Mouse (Mus musculus): ENCODE results near the gene H2afv. TPM values are rescaled to one million over a fixed set of nuclear protein-coding genes. Genes with fewer than 3 reads are reported as not detected.
"Not testable (repeated sequence)": the region's sequence is repeated elsewhere in the genome, so short reads cannot be mapped to it uniquely, and the experiment has no call there.

The H2afv gene
- polyA plus RNA-seq, 1 experiment from 2014 or later: 540 TPM

- peaks cover 91% of the 10 kb centered on the region for H3K36me3 ChIP-seq
- no peaks in the 10 kb centered on the region for H3K9me3 ChIP-seq
- H3K9ac ChIP-seq: no peak overlapping the region
- H3K27me3 ChIP-seq: no peaks in the 10 kb centered on the region
- ATAC-seq (ENCODE audit: borderline replicate concordance, extremely low read depth, low FRiP score, low TSS enrichment): no peak
- WGBS: 94% methylated on average over 7 of the region's 7 CpGs
- no peak overlapping the region for H3K27ac ChIP-seq
- no peak overlapping the region for H3K4me2 ChIP-seq
- H3K4me1 ChIP-seq: no peaks in the 10 kb centered on the region
- H3K4me3 ChIP-seq: no peak overlapping the region
Measured at GRCm38 (mm10) chr11:6430186-6430585, 14.1 kb downstream of the H2afv start.

DNA sequence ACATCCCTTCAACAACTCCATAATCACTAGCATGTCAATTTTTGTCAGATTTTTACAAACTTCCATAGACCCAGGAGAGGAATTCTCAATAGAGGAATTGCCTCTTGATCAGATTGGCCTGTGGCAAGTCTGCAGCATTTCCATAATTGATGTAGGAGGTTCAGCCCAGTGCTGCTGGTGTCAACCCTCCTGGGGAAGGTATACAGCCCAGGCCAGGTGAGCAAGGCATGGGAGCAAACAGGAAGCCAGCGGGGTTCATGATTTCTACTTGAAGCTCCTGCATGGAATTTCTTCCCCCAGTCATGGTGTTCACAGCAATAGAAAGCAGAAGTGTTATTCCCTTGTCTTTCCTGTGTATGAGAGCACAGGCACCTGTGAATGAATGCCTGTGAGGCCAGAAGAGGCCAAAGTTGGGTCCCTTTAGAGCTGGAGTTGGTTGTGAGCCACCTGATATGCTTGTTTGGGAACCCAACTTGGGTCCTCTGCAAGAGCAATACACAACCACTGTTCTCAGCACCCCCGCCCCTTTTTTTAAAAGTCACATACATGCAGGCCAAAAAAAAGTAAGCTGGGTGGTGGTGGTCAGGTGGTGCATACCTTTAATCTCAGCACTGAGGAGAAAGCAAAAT lies 23.4 kb downstream of the H2afv start:
- Histone ChIP-seq H3K4me1 (peaks cover 15% of the 10 kb centered on the region), H3K27me3 (no peaks in the 10 kb centered on the region), H3K36me3 (peaks cover 64% of the 10 kb centered on the region), H3K4me2 (no peak overlapping the region), H3K4me3 (no peak overlapping the region), H3K9ac (no peak overlapping the region), H3K27ac (no peak overlapping the region), H3K9me3 (no peaks in the 10 kb centered on the region)
- ATAC-seq (ENCODE audit: borderline replicate concordance, extremely low read depth, low FRiP score, low TSS enrichment): no peak
- 73% methylated on average over 2 of the region's 2 CpGs for WGBS

DNA sequence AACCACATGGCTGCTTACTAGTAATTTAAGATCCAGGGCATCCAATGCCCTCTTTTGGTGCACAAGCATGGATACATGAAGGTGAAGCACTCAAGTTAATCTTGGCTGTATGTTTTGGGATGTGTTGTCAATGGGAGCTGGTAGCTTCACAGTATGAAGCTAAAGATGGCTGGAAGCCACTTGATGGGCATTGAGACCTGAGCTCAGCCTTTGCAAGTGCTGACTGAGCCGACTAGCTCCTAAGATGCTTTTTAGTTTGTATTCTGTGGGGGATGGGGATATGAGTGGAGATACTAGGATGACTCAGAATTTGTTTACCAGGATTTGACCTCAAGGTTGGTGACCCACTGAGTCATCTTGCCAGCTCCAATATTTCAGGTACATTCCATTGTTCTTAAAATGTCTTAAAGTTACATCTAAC lies 23.9 kb downstream of the H2afv start:
- no peaks in the 10 kb centered on the region for H3K9me3 ChIP-seq
- H3K4me3 ChIP-seq: no peak overlapping the region
- peaks cover 60% of the 10 kb centered on the region for H3K36me3 ChIP-seq
- no peak overlapping the region for H3K9ac ChIP-seq
- H3K4me2 ChIP-seq: no peak overlapping the region
- peaks cover 15% of the 10 kb centered on the region for H3K4me1 ChIP-seq
- WGBS: 11% methylated on average over 1 of the region's 1 CpGs
- no peak for ATAC-seq (ENCODE audit: borderline replicate concordance, extremely low read depth, low FRiP score, low TSS enrichment)
- H3K27ac ChIP-seq: no peak overlapping the region
- no peaks in the 10 kb centered on the region for H3K27me3 ChIP-seq

DNA sequence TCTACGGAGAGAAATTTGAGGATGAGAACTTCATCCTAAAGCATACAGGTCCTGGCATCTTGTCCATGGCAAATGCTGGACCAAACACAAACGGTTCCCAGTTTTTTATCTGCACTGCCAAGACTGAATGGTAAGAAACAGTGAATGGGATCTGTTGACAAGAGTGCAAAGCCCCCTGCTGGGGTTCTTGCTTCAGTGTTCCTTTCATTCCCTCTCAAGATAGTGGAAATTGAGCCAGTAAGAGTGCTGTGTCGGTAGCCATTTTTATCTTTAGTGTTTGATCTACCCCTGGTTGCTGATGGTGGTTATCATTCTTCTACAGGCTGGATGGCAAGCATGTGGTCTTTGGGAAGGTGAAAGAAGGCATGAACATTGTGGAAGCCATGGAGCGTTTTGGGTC lies 25.1 kb downstream of the H2afv start:
- H3K9me3 ChIP-seq; ATAC-seq (ENCODE audit: borderline replicate concordance, extremely low read depth, low FRiP score, low TSS enrichment); H3K4me2 ChIP-seq; H3K4me3 ChIP-seq; H3K27me3 ChIP-seq; H3K27ac ChIP-seq; H3K9ac ChIP-seq: not testable (repeated sequence)
- 58% methylated on average over 4 of the region's 4 CpGs for WGBS
- Histone ChIP-seq H3K36me3 (peaks cover 53% of the 10 kb centered on the region), H3K4me1 (peaks cover 24% of the 10 kb centered on the region)

DNA sequence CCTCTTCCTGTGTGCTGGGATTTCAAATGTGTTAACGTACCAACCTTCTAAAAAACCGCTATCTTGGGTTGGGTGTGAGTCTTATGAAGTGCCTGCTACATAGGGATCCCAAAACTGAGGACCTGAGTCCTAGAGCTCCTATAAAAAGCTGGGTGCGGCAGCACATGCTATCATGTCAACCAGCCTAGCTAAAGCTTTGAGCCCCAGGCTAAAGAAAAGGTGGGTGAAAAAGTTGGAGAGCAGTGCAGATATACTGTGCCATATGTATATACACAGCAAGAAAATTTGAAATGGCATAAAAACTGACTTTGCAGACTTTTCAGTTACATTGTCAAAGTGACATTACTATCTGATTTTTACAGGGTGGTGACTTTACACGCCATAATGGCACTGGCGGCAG lies 25.5 kb downstream of the H2afv start:
- Histone ChIP-seq H3K36me3 (peaks cover 50% of the 10 kb centered on the region), H3K4me3 (no peak overlapping the region)

DNA sequence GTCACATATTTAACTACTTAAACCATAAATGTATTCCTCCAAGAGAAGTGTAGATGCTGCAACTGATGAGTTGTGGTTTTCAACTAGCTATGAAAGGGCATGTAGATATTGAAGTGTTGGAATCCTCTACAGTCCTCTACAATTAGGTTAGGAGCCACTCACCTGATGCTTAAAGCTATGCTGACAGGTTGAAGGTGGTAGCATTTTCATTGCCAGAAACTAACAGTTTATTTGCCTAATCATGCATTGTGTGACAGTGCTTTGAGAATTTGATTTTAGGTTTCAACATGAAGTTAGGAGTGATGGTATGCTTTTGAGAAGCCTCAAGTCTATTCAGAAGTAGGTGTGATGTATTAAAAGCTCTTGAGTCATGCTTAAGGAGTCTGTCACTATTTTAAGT lies 26.8 kb downstream of the H2afv start:
- peak overlapping the region; percentile 91 for H3K4me2 ChIP-seq
- peaks cover 25% of the 10 kb centered on the region for H3K4me1 ChIP-seq
- peak overlapping the region; percentile 91 for H3K9ac ChIP-seq
- H3K36me3 ChIP-seq: peaks cover 42% of the 10 kb centered on the region
- no peaks in the 10 kb centered on the region for H3K9me3 ChIP-seq
- H3K27ac ChIP-seq: no peak overlapping the region; the same call in 1 of the 2 replicates
- no peak for ATAC-seq (ENCODE audit: borderline replicate concordance, extremely low read depth, low FRiP score, low TSS enrichment)
- no peaks in the 10 kb centered on the region for H3K27me3 ChIP-seq
- H3K4me3 ChIP-seq: peak overlapping the region; percentile 76

More for the DNA sequence above, 25.5 kb downstream of the H2afv start:
- Histone ChIP-seq H3K27ac (no peak overlapping the region), H3K9ac (no peak overlapping the region), H3K4me2 (peak overlapping the region; percentile 91; the same call in 1 of the 2 replicates), H3K4me1 (peaks cover 25% of the 10 kb centered on the region), H3K9me3 (no peaks in the 10 kb centered on the region), H3K27me3 (no peaks in the 10 kb centered on the region)
- ATAC-seq (ENCODE audit: borderline replicate concordance, extremely low read depth, low FRiP score, low TSS enrichment): no peak
- 76% methylated on average over 5 of the region's 5 CpGs for WGBS

GRCm38 (mm10) chr11:6417069-6417468 lies 27.2 kb downstream of the H2afv start:
- Histone ChIP-seq H3K9me3 (no peaks in the 10 kb centered on the region), H3K27me3 (no peaks in the 10 kb centered on the region), H3K4me1 (peaks cover 25% of the 10 kb centered on the region), H3K4me3 (peak overlapping the region; percentile 76), H3K9ac (peak overlapping the region; percentile 91), H3K36me3 (peaks cover 40% of the 10 kb centered on the region), H3K27ac (peak overlapping the region; percentile 97), H3K4me2 (peak overlapping the region; percentile 91)
- no peak for ATAC-seq (ENCODE audit: borderline replicate concordance, extremely low read depth, low FRiP score, low TSS enrichment)
- 22% methylated on average over 2 of the region's 2 CpGs for WGBS

GRCm38 (mm10) chr11:6416405-6417034 lies 27.7 kb downstream of the H2afv start:
- Histone ChIP-seq H3K9me3 (no peaks in the 10 kb centered on the region), H3K4me3 (peak overlapping the region; percentile 76), H3K9ac (peak overlapping the region; percentile 91), H3K27ac (peak overlapping the region; percentile 97), H3K36me3 (peaks cover 35% of the 10 kb centered on the region), H3K27me3 (no peaks in the 10 kb centered on the region), H3K4me1 (peaks cover 25% of the 10 kb centered on the region), H3K4me2 (peak overlapping the region; percentile 91)
- peak; percentile 53; the same call in 1 of the 2 replicates for ATAC-seq (ENCODE audit: borderline replicate concordance, extremely low read depth, low FRiP score, low TSS enrichment)
- WGBS: under 1% methylated on average over 30 of the region's 30 CpGs

DNA sequence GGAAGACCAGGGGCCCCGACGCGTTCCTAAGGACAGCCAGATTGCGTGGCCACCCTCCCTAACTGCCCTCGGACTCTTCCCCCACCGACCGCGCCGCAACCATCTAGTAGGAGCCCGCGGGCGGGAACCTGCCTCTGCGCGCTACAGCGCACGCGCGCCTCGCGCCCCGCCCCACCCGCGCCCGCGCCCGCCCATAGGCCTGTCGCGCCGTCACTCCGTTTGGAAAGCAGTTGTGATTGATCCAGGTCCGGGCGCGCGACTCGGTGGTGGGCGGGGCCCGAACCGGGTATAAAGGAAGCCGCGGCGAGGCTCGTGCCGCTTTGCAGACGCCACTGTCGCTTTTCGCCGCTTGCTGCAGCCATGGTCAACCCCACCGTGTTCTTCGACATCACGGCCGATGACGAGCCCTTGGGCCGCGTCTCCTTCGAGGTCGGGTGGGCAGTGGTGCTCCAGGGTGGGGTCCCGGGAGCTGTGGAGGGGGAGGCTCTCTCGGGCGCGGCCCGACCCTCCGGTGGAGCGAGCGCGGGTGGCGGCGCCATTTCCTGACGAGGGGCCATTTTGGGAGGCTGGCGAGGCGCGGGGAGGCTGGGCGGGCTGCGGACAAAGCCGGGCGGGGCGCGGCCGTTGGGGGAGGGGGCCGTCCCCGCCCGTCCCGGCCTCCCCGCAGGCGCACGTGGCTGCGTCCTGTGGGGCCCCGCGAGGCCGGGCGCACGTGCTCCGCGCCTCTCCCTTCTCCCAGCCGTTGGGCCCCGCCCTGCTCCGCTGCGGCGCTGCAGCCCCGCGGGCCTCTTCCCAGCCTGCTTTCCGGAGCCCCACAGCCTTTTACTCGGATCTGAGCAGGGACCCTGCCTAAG lies 28.5 kb downstream of the H2afv start:
- peak; percentile 96 for ATAC-seq (ENCODE audit: borderline replicate concordance, extremely low read depth, low FRiP score, low TSS enrichment)
- H3K4me2 ChIP-seq: peak overlapping the region; percentile 91
- under 1% methylated on average over 80 of the region's 102 CpGs for whole genome bisulfite sequencing
- no peaks in the 10 kb centered on the region for H3K9me3 ChIP-seq
- H3K4me3 ChIP-seq: peak overlapping the region; percentile 76
- no peaks in the 10 kb centered on the region for H3K27me3 ChIP-seq
- peaks cover 25% of the 10 kb centered on the region for H3K4me1 ChIP-seq
- peak overlapping the region; percentile 91 for H3K9ac ChIP-seq
- peak overlapping the region; percentile 97 for H3K27ac ChIP-seq
- peaks cover 33% of the 10 kb centered on the region for H3K36me3 ChIP-seq

GRCm38 (mm10) chr11:6414751-6415550 lies 29.3 kb downstream of the H2afv start, which contains the start of gene Ppia:
Gene Ppia, plus strand, starts transcription at chr11:6415443.
- H3K9me3 ChIP-seq: no peaks in the 10 kb centered on the region
- H3K4me2 ChIP-seq: peak within 1 kb of the TSS; percentile 91
- H3K9ac ChIP-seq: peak within 1 kb of the TSS; percentile 91
- peak; percentile 63 for ATAC-seq (ENCODE audit: borderline replicate concordance, extremely low read depth, low FRiP score, low TSS enrichment)
- no peaks in the 10 kb centered on the region for H3K27me3 ChIP-seq
- H3K4me1 ChIP-seq: peaks cover 25% of the 10 kb centered on the region
- WGBS: 3% methylated on average over 21 of the region's 21 CpGs
- H3K4me3 ChIP-seq: peak within 1 kb of the TSS; percentile 76
- H3K27ac ChIP-seq: peak within 1 kb of the TSS; percentile 97
- H3K36me3 ChIP-seq: peaks cover 24% of the 10 kb centered on the region

GRCm38 (mm10) chr11:6413264-6413663 lies 31.0 kb downstream of the H2afv start:
- Histone ChIP-seq H3K9me3 (no peaks in the 10 kb centered on the region), H3K9ac (no peak overlapping the region), H3K4me3 (no peak overlapping the region), H3K4me2 (no peak overlapping the region), H3K27ac (no peak overlapping the region), H3K4me1 (peaks cover 19% of the 10 kb centered on the region), H3K27me3 (no peaks in the 10 kb centered on the region), H3K36me3 (peaks cover 10% of the 10 kb centered on the region)
- no peak for ATAC-seq (ENCODE audit: borderline replicate concordance, extremely low read depth, low FRiP score, low TSS enrichment)
- 96% methylated on average over 12 of the region's 12 CpGs for WGBS

Data from lung, embryonic 15.5 days (tissue).